Mouse (Mus musculus): ENCODE data around the gene Cyp11a1. TPM values are rescaled to one million over a fixed set of nuclear protein-coding genes. Genes with fewer than 3 reads are reported as not detected.

Cyp11a1 gene
- total RNA-seq, 2 experiments from 2014 or later: 0.47 to 1.2 TPM

DNA sequence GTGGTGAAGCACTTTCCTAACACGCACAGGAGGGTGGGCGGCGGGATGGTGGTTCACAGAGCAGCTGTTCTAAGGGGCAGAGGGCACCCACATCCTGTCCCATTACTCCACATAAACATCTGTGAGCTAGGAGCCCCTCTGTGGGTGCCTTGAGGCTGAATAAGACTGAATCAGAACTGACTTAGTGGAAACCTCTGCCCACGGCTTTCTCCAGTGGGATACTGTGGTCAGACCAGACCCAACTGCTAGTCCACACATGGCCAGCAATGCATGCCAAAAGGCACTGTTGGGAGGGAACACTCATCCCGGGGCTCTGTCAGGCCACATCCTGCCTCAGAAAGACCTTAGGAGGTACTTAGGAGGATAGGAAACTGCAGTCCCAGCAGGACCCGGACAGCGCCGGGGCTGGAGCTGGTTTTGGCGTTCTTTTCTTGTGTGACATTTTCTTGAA is 34.0 kb upstream of the Cyp11a1 start:
- ATAC-seq (replicated peaks; ENCODE audit: poor library complexity): no peak

- ATAC-seq (replicated peaks; ENCODE audit: poor library complexity): no peak
Observed at GRCm38 (mm10) chr9:57972776-57973439, 33.3 kb upstream of the Cyp11a1 start.

DNA sequence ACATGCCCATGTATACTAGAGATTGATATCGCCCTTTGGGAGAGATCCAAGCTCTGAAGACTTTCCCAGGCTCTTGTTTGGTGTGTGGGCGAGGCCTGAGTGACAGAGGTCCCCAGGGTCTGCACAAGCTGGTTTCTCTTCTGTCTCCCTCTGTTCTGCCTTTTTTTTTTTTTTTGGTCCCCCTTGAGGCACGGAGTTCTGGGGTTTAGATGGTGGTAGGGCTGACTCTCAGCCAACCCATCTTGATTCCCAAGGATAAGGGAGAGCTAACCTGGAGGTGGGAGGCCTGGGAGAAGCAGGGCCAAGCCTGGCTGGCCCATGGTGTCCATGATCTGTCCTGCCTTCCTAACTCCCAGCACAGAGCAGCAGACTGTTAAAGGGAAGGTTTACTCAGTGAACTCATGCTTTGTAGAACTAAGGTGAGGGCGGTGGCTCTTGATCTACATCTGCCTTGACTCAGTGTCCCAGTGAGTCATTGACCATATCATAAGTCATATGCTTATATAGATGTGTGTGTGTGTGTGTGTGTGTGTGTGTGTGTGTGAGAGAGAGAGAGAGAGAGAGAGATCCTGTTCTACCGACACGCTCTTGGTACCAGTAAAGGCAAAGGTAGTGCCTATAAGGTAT is 32.7 kb upstream of the Cyp11a1 start:
- ATAC-seq (replicated peaks; ENCODE audit: poor library complexity): no peak

DNA sequence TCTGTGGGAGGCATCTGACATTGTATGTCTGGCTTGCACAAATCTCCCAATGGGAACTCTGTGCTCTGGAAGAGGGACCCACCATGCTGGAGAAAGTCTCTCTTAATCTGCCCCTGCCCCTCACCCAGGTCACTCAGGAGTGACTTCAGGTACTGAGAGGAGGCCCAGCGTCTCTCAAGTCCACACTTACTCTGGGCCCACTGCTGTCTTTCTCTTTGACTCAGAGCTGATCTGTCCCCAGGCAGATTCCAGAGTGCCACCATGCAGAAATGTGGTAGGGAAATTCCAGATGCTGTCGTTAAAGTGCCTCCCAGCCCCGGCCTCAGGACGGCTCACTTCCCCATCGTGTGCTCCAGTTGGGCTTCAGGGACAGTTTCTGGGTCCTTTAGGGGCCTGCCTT is 32.0 kb upstream of the Cyp11a1 start:
- ATAC-seq (replicated peaks; ENCODE audit: poor library complexity): no peak; the same call in 1 of the 2 replicates

DNA sequence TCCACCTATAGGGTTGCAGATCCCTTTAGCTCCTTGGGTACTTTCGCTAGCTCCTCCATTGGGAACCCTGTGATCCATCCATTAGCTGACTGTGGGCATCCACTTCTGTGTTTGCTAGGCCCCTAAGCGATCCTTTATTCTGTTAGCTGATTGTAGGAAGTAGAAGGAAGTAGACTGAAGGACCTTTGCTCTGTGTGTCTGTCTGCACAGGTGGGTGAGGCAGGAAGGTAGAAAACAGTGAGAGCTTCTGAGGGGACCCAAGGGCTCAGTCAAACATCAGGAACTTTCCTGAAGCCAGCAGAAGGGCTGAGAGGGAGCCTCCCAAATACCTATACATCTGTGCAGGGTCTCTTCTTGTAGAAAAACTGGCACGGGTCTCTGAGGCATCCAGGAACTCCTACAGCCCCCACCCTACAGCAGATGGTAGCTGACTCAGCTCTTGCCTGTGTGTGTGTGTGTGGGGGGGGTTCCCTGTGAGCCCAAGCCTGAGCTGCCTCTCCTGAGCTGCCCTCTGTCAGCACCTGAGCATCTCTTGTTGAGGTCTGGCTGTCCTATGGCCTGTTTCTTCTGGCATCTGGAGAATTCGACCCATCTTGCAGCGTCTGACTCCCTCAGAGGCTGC is 30.9 kb upstream of the Cyp11a1 start:
- ATAC-seq (replicated peaks; ENCODE audit: poor library complexity): no peak

GRCm38 (mm10) chr9:57978025-57978424 is 28.2 kb upstream of the Cyp11a1 start:
- peak; percentile 52 for ATAC-seq (replicated peaks; ENCODE audit: poor library complexity)

- ATAC-seq (replicated peaks; ENCODE audit: poor library complexity): no peak
Observed at GRCm38 (mm10) chr9:57978858-57979257, 27.4 kb upstream of the Cyp11a1 start.

GRCm38 (mm10) chr9:57980570-57980969 is 25.6 kb upstream of the Cyp11a1 start:
- peak; percentile 69 for ATAC-seq (replicated peaks; ENCODE audit: poor library complexity)

- no peak for ATAC-seq (replicated peaks; ENCODE audit: poor library complexity)
Observed at GRCm38 (mm10) chr9:57985304-57985703, 20.9 kb upstream of the Cyp11a1 start.

DNA sequence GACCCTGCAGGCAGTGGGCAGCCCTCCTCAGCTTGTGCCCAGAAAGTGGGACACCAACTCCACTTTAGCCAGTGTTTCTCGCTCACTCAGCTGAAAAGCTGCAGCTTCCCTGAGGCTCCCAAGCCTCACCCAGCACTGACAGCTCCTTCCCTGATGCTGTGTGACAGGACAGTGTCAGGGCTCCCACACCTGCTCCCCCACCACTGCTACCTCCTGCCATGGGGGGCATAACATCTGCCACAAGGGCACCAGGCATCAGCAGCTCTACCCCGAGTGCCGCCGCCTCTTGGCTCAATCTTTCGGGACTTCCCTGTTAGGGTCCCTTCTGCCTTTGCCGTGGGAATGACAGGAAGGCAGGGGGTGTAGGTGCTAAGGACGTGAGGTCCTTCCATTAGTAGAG is 19.9 kb upstream of the Cyp11a1 start:
- ATAC-seq (replicated peaks; ENCODE audit: poor library complexity): no peak

DNA sequence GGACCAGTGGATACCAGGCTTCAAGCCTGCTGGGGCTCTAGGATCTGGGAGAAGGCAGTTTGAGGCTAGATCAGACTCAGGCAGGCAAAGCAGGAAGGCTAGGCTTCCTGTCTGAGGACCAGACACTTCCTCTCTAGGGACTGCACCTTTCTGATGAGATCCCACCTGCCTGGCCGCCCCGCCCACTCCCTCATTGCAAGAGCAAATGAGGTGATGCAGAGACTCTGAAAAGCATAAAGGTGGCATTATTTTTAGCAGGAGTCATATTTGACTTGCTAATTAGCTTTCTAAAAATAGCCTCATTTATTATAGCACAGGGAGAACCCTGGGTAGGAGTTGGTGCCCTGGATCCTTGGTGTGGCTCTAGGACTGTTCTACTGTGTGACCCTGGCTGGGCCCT is 18.1 kb upstream of the Cyp11a1 start:
- ATAC-seq (replicated peaks; ENCODE audit: poor library complexity): no peak

DNA sequence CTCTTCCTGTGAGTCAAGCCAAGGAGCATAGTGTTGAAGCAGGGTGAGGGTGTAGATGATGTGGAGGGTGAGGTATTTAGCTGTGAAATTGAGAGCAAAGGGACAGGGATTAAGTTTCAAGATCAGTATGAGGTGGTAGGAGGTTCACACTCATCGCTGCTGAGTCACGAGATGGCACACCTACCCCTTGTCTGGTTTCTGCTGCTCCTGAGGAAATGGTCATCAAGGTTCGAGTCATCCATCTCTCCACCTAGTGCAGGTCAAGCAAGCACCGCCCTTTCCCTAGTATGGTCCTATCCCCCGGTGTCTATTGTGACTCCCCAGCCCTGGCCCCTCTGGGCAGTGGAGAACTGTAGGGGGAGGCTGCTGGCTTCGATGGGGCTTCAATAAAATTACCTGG is 16.9 kb upstream of the Cyp11a1 start:
- ATAC-seq (replicated peaks; ENCODE audit: poor library complexity): no peak

DNA sequence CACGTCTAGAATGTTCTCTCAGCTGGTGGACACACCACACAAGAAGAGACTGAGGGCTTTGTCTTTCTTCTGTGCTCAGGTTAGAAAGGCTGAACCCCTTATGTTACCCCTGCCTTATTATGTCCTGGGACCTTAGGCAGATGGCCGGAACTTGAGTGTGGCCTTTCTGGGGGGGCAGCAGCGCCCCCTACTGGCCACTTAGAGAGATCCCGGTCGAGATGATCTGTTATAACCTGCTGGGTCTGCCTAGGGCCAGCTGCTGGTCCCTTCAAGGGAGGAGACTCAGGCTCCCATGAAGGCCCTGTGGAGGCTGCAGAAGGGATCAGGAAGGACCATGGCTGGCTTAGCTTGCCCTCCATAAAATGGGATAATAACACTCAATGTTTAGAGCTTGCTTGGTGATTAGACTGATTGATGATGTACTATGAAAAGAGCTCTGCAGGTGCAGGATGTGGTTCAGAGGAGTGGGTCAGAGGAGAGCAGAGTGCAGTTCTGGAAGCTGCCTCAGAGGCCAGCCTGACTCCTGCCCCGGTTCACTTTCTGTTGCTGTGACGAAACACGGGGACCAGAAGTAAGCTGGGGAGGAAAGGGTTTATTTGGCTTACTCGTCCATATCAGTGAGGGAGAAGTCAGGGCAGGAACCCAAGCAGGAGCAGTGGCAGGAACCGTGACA is 15.6 kb upstream of the Cyp11a1 start:
- peak; percentile 63; the same call in 1 of the 2 replicates for ATAC-seq (replicated peaks; ENCODE audit: poor library complexity)

DNA sequence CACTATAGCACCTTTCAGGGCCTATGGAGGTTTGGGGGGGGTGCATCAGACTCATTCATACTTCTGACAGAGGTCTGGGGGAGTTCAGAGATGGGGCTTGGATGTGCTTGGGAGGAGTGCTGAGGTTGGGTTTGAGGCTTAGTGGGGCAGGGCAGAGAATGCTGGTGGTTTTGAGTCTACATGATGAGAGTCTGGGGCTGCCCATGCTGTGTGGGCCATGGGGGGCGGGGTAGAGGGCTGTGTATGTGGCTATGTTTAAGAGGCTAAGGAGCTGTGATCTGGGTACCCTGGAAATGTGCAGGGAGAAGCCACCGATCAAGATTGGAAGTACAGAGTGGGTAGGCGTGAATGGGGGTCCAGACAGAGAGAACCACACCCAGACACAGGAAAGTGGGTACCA is 14.2 kb upstream of the Cyp11a1 start:
- no peak for ATAC-seq (replicated peaks; ENCODE audit: poor library complexity)

- ATAC-seq (replicated peaks; ENCODE audit: poor library complexity): 0 out of 2 replicates have a peak, but pooled peaks have one; percentile 19
Observed at GRCm38 (mm10) chr9:57992781-57993591, 13.2 kb upstream of the Cyp11a1 start.

DNA sequence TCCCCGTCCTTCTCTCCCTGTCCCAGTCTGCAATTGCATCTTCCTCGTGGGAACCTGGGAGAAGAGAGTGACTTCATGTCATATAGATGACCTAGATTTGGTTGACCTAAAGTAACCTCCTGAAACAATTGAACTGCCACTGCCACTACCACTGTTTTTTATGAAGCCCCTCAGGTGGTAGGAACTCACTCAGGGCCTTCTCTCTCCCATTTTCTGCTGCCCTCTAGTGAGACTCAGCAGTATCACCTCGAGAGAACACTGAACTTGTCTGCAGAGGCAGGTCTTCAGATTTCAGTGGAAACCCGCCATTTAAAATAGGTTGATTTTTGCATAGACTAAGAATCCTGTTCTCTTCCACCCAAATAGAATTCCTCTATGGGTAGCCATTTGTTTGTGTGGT is 10.9 kb upstream of the Cyp11a1 start:
- 0 out of 2 replicates have a peak, but pooled peaks have one; percentile 32 for ATAC-seq (replicated peaks; ENCODE audit: poor library complexity)

GRCm38 (mm10) chr9:57997511-57998031 is 8.6 kb upstream of the Cyp11a1 start:
- ATAC-seq (replicated peaks; ENCODE audit: poor library complexity): no peak

- ATAC-seq (replicated peaks; ENCODE audit: poor library complexity): peak; percentile 88
Observed at GRCm38 (mm10) chr9:57998032-57998659, 8.1 kb upstream of the Cyp11a1 start.

DNA sequence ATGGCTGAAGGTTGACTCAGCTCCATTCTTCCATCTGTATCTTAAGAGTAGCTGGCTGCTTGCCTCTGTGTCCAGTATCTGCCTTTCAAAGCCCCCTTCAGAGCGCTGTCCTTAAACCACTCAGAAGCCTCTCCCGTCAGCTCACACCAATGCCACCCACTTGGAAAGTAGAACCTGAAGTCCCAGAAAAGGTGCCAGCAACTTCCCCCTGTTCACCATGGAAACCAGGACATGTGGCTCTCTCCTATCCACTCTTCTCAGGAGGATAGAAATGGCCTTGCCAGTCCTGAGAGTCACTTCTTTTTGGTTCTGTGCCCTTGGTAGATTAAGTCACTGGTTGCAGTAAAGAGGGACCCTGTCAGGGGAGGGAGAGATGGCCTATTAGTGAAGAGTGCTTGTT is 7.5 kb upstream of the Cyp11a1 start:
- no peak for ATAC-seq (replicated peaks; ENCODE audit: poor library complexity)

GRCm38 (mm10) chr9:57999676-58000075 is 6.5 kb upstream of the Cyp11a1 start:
- no peak for ATAC-seq (replicated peaks; ENCODE audit: poor library complexity)

Data from megakaryocyte progenitor cell, adult 5-6 weeks (primary cell).